Mouse (Mus musculus) kidney, postnatal 25 days (tissue): Measurements from ENCODE around the gene Sapcd2.
"Not testable (repeated sequence)": the region's sequence is repeated elsewhere in the genome, so short reads cannot be mapped to it uniquely, and the experiment has no call there.

Experiments
- DNase-seq, 2 experiments: peaks; one replicate each; pipeline ENCODE4 v3.0.0; 2021; ENCODE audit warnings: mixed read lengths in 2 of 2

Sapcd2 gene

DNA sequence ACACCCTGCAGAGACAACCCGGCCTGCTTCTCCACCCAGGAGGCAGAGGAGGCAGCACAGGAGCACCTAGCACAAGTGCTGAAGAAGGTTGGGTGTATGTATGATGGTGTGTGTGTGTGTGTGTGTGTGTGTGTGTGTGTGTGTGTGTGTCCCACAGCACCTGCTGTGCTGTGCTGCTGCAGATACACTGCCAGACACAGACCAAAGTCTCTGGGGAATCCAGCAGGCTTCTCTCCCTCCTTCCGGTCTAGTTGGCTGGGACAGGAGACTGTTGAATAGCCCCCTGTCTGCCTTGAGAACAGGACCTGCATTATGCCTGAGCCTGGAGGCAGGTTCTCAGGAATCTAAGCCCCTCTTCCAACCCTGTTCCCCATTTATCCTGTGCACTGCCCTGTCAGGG, 1.3 kb downstream of the Sapcd2 start:
- DNase-seq = no peak

DNA sequence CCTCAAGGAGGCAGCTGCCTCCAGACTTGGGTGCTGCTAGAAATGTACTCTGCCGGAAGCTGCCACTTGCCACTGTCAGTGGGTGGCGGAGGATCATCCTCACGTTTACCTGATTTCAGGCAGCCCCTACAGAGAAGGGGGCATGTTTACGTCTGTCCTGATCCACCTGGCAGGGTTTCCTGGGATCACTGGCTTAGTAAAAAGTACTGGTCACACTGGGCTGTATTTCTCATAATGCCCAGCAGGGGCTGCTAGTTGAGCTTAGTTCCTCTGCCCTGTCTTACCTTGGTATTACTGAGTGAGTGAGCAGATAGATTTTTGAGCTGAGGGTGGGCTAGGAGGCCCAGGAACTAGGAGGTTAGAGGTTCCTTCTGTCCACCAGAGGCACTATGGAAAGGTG, 4.5 kb downstream of the Sapcd2 start:
- DNase-seq = peak; percentile 66 to 76

DNA sequence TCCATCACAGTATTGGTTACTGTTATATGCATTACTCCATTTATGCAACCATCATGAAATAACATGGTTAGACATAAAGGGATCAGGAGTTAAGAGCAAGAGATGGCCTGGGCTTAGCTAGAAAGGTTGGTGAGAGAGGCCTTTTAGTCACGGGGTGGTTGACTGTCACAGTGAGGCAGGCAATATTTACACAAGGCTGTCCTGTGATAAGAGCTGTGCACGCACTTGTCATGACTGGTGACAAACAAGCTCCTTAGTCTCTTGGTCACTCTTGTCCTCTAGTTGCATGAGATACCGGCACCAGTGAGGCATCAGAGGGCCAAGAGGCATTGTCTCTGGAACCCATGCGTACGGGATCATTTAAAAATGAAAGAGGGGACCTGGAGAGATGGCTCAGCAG, 12.4 kb downstream of the Sapcd2 start:
- DNase-seq = no peak

DNA sequence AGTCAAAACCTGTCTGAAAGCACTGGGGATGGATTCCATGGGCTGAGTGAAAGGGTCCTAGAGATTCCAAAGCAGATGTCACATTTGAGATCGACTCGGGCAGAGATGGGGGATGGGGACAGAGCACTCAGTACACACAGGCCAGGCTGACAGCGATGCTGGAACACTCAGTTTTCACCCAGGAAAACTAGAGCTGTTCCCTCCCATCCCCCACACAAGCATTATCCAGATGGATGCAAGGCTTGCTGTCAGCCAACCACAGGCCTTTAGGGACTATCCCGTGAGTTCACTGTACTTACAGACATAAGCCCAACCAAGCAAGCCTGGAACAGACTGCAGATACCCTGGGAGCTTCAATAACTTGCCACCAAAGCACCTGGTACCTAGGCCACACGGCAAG, 19.1 kb downstream of the Sapcd2 start:
- no peak for DNase-seq

DNA sequence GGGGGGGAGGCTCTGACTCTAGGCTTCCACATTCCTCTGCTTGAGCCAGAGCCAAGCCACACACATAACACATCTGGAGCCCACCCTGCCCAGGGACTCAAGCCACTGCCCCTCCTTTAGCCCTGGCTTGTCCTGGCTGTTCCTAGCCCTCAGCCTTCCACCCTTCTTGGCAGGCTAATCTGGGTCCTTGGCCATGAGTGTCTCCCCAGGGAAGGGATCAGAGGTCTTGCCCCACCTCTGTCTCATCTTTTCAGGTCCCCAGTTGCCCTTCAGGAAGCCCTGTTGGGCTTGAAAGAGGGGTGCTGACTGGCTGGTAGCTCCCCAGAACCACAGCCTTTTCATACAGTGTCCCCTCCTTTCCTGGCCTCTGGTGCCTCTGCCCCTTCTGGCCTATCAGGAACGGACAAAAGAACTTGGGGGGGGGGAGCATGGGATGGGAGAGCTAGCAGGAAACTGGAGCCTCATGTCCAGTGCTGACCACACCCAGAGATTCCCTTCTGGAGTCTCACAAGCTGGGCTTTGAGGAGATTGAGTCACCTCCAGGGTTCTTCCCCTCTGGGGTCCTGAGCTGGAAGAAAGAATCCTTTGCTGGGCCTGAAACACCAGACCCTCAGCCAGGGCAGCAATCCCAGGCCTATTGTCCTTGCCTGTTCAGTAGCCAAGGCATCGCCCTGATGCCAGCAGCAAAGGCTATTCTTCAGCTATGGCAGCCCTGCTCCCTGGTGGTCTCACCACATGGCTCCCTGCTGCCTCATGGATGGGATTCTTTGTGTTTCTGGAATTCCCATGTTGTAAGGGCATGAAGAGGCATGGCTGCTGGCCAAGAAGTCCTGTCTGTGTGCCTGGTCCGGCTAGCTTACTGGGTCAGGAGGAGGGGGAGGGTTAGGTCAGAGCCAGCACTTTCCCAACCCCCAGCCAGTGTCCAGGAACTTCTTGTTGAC, 22.4 kb downstream of the Sapcd2 start:
- DNase-seq = peak; percentile 39 to 54

DNA sequence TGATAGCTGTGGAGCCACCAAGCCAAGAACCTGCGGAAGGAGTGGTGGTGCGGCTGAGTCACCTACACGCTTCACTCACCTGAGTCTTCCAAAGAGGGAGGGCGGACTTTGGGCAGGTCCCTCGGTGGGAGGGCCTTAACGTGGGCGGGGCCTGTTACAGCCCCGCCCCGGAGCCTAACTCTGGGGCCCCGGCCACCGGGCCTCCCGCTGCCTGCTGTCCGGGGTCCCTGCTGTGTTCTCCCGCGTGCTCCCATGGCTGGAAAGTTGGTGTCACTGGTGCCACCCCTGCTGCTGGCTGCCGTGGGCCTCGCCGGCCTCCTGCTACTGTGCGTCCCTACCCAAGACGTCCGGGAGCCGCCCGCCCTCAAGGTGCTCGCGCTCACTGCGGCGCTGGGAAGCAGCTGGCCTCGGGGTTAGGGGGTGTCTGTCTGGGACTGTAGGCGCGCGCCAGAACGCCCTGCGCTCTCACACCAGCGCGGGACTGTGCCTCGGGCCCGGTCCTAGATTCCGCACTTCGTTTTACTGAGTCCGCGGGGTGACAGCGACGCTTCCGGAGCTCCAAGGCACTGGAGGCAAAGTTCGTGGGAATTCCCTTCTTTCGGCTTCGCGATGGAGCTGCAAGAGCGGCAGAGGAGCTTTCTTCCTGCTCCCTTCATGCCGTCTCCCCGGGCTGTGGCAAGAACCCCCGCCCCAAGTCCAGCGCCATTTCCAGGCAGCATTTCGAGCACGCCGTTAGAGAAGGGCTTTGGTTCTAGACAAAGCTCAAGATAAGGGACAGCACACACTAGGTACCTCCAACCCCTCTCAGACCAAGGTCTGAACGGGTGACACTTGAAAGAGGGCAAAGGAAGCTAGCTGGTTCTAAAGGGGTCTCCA, 23.8 kb downstream of the Sapcd2 start, which contains the start of gene Entpd2:
Gene Entpd2 (plus strand): TSS at position 154 of the 876 bp plus-strand sequence.
- peak; percentile 67 to 74 for DNase-seq

DNA sequence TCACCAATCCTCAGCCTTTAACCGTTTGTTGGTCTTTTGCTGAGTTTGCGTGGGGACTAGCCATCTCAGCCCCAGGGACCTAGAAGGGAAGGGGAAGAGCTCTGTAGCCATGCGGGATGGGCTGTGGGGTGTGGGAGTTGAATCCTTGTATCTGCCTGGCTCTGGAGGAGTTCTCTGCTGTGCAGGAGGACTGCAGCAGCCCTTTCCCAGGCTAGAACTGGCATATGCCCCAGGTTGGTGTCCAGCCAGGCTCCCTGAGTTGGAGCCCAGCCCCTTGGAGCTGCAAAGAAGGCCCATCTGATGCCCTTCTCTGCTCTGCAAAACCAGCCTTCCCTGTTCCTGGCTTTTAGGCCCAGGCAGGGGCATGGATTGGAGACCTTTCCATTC, 24.5 kb downstream of the Sapcd2 start:
- DNase-seq = no peak

DNA sequence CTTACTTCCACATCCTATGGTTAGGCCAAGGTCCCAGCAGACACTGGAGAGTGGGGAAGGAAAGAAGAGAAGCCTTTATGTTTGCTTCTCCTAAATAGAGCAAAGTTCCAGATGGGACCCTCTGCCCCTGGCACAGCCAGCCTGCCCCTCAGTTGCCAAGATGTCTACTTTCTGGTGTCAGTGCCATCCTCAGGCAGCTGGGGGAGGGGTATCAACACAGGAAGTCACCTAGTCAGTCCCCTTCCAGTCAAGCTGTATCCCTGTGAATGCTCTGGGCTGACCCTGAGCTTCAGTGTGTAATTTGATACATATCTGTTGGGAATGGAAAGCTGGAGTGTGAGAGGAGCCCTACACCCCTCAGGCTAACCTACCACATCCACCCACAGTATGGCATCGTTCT, 24.9 kb downstream of the Sapcd2 start:
- DNase-seq = no peak

DNA sequence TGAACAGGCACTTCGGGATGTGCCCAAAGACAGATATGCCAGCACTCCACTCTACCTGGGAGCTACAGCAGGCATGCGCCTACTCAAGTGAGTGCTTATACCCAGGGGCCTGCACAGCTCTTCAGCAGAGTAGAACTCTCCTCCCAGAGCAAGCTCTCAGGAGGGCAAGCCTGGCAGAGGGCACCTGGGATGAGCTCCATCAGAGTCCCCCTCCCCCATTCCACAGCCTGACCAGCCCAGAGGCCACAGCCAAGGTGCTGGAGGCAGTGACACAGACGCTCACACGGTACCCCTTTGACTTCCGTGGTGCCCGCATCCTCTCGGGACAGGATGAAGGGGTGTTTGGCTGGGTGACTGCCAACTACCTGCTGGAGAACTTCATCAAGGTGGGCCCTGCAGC, 25.9 kb downstream of the Sapcd2 start:
- no peak for DNase-seq

DNA sequence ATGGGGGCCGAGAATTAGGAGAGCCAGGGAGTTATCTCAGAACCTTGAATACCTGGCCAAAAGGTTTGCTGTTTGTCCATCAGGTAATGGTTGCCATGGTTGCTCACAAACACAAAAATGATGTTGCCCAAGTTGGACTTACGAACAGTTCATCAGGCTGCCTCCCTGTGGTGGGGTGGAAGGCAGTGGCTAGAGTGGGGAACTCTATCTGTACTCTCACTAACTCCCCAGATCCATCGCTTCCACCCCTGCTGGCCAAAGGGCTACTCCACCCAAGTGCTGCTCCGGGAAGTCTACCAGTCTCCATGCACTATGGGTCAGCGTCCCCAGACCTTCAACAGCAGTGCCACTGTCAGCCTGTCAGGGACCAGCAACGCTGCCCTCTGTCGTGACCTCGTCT, 26.9 kb downstream of the Sapcd2 start, which contains the start of gene Npdc1:
Gene Npdc1 (plus strand): TSS at position 301 of the 400 bp plus-strand sequence.
- DNase-seq = no peak

DNA sequence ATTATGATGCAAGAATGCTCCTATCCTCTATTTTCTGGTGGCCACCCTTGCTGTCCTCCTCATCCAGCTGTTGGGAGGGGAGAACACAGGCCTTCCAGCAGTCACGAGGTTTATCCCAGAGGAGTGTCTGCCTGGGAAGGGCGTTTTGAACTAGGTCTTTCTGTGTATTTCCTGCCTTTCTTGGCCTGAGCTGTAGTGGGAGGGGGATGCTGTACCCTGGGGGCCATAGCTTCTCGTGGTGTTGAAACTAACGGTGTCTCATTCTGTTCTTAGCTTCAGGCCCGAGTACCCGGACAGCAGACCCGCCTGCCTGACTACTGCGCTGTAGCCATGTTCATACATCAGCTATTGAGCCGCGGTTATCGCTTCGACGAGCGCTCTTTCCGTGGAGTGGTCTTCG, 28.2 kb downstream of the Sapcd2 start:
- DNase-seq = no peak

DNA sequence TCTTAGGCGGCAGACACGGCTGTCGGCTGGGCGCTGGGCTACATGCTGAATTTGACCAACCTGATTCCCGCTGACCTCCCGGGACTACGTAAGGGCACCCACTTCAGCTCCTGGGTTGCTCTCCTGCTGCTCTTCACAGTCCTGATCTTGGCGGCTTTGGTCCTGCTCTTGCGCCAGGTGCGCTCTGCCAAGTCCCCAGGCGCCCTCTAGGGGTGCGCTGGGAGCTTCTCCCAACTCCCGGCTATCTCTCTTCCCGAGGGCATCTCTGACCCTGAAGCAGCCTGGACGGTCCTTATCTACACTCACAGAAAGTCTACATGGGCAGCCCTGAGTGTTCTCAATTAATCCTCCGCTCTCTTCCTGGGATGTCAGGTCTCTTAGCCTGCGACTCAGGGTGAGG, 28.6 kb downstream of the Sapcd2 start:
- peak; percentile 74 to 76 for DNase-seq

DNA sequence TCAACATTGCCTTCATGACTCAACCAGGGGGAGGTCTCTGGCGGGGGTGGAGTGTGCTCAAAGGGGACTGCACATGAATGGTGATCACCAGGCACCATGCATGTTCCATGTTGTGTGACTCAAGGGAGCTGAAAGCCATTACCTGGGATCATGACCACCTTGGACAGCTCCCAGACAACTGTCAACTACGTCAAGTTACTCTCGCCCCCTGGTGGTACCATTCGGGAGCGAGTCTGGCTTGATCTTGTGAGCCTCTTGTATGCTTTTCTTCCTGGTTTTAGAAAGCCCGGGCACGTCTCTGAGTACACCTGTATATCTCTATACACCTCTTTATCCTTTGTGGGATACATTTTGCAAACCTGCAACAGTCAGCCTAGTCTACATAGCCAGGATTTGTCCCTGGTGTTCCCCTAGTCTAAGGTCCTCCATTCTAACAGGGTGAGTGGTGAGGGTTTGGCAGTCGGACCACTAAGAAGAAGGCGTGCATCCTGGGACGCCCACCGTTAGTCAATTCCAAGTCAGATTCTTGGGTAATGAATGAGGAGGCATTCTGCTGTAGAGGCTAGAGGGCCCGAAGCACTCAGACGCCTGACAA, 30.4 kb downstream of the Sapcd2 start:
- peak; percentile 90 to 94 for DNase-seq

DNA sequence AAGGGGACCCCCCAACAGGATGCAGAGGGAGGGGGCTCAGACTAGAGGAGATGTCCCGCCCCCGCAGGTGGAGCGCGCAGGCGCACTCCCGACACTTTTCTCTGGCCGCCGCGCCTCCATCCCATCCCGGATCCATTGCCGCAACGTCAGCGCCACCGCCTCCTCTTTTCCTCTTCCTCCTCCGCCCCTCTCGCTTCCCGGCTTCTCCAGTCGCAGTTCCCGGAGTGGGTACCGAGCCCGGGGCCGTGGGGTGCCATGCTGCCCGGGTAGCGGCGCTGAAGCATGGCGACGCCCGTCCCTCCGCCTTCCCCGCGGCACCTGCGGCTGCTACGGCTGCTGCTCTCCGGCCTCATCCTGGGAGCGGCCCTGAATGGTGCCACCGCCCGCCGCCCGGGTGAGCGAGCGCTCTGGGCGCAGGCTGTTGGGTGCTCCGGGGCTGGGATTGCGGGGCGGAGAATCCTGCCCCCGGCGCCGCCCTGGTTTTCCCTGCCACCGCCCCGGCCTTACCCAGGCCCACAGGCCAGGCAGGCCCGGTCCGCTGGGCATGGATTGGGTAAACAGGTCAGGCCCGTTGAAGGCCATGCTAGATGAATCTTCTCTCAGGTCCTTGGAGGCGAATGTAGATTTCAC, 31.0 kb downstream of the Sapcd2 start:
- peak; percentile 75 to 83 for DNase-seq

DNA sequence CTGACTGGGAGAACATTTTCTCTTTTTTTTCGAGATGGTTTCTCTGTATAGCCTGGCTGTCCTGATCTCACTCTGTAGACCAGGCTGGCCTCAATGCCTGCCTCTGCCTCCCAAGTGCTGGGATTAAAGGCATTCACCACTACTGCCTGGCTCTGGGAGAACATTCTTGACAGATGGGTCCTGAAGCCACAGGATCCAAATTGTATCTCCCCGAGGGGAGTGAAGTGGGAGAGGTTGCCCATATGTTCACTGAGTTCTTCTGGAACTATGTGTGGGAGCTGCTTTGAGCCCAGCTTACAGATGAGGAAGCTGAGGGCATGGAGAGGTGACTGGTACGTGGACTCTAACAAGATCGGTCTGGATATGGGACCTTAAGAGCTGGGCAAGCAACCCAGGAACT, 31.9 kb downstream of the Sapcd2 start:
- no peak for DNase-seq

DNA sequence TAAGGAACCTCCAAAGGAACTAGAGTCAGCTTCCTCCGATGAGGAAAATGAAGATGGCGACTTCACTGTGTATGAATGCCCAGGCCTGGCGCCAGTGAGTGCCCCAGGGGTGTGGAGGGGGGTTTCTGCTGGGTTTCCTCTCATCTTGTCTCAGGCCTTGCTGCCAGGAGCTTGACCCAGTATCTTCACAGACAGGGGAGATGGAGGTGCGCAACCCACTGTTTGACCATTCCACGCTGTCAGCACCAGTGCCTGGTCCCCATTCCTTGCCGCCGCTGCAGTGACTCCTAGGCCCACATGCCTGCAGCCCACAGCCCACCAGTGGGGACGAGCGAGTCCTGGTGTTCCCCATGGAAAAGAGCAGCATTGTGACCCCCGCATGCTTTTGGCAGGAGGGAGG, 36.8 kb downstream of the Sapcd2 start:
- DNase-seq = peak in 1 of 2 experiments; percentile 36

DNA sequence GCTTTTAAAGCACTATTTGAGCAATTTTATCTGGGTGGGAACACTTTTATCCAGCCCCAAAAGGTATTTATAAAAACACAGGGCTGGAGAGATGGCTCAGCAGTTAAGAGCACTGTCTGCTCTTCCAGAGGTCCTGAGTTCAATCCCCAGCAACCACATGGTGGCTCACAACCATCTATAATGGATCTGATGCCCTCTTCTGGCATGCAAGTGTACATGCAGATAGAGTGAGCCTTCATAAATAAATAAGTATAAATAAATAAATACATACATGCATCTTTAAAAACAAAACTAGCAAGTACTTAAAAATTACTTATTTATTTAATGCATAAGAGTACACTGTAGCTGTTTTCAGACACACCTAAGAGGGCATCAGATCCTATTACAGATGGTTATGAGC, 41.3 kb downstream of the Sapcd2 start:
- DNase-seq = not testable (repeated sequence)

DNA sequence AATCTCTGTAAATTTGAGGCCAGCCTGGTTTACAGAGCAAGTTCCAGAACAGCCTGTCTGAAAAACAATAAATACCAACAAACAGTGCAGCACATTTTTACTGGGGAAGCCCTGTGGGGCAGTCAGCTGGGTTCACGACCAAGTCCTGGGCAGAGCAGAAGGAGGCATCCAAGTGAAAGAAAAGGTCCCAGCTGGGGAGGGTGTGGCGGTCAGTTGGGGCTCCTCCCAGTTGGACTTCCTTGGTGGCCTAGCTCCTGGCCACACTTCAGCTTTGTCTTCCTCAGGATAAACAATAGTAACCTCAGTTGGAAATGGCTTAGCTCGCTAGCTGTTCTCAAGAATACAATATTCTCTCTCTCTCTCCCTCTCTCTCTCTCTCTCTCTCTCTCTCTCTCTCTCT, 45.3 kb downstream of the Sapcd2 start:
- peak in 1 of 2 experiments; percentile 29 for DNase-seq

DNA sequence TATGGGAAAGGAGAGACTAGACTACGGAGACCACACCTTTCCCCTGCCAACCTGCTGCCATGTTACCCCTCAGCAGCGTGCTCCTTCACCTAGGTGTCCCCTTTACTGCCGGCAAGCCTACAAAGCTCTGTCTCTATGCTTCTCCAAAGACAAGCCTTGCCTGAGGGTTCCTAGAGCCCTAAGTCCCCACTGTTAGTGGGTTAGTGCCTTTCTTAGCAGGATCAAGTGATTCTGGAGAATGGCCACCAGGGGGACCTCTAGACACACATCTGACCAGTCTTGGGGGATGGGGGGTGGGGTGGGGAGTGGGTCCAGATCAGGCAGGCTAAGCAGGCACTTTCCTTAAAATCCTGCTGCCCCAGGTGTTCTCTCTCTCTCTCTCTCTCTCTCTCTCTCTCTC, 49.8 kb downstream of the Sapcd2 start:
- peak; percentile 50 to 57 for DNase-seq

DNA sequence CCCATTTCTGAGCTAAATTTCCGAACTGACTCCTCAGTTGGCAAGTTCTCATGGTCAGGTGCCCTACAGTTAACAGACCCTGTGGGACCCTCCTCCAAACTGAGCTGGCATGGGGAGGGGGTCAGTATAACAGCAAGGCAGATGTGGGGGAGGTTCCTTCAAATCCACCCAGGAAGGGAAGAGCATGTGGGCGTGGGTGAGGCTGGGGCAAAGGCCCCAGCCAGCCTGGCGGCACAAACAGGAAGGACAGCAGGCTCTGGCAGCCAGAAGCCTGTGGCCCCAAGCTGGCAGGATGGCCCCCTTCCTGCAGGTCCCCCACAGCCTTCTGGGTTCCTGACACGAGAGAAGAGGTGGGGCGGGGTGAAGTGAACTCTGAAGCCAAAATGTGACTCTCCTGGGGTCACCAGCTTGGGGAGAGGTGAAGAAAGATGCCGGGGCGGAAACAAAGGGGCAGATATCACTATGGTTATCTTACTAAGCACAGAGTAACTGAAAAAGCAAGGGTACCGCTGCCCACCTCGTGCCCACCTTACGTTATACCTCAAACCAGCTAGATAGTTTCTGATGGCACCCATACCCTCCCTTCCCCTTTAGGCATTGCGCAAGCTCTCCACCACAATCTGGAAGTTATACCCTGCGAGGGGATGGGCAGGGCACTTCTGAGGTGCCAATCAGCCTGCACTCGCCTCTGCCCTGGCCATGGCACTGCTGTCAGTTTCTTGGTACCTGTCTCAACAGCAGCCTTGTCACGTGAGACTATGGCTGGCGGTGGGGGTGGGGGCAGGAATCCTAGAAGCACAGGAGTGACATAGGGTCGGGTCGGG, 50.7 kb downstream of the Sapcd2 start, which contains the start of gene Fut7:
Gene Fut7 (plus strand): TSS at position 681 of the 824 bp plus-strand sequence.
- peak in 1 of 2 experiments; percentile 34 for DNase-seq

DNA sequence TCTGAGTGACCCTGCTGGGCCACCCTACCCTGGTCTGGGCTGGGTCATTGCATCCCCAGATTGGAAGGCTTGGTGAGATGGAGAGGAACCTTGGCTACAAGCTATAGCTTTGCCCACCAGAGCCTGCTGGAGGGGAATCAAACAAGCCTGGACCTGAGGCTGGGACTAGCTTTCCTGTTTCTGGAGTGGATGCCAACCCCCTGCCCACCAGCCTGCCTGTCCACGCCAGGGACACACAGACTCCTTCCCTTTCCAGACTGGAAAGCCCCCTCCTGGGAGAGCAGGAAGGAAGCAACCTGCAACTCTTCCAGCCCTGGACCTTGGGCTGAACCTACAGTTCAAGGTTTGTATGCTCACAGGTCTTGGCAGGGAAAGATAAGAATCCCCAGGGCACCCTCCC, 51.5 kb downstream of the Sapcd2 start:
- DNase-seq = no peak

DNA sequence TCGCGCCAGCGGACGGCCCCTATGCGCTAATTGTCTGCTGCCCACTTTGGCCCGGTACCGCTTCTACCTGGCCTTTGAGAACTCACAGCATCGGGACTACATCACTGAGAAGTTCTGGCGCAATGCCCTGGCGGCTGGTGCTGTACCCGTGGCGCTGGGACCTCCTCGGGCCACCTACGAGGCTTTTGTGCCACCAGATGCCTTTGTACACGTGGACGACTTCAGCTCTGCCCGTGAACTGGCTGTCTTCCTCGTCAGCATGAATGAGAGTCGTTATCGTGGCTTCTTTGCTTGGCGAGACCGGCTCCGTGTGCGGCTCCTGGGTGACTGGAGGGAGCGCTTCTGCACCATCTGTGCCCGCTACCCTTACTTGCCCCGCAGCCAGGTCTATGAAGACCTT, 53.4 kb downstream of the Sapcd2 start:
- peak in 1 of 2 experiments; percentile 36 for DNase-seq
